Mouse (Mus musculus) C2C12 (cell line): Measurements from ENCODE around the gene Atp6v1g1.

Experiments
- CTCF ChIP-seq: IDR thresholded peaks from one replicate; pipeline ENCODE4 v1.5.1; 2011; ENCODE audit not compliant: control insufficient read depth, insufficient read depth, insufficient read length
- MYOG ChIP-seq: IDR thresholded peaks from one replicate; pipeline ENCODE4 v1.6.1; 2011; ENCODE audit not compliant: control insufficient read depth, insufficient read length; ENCODE audit errors: extremely low read depth

DNA sequence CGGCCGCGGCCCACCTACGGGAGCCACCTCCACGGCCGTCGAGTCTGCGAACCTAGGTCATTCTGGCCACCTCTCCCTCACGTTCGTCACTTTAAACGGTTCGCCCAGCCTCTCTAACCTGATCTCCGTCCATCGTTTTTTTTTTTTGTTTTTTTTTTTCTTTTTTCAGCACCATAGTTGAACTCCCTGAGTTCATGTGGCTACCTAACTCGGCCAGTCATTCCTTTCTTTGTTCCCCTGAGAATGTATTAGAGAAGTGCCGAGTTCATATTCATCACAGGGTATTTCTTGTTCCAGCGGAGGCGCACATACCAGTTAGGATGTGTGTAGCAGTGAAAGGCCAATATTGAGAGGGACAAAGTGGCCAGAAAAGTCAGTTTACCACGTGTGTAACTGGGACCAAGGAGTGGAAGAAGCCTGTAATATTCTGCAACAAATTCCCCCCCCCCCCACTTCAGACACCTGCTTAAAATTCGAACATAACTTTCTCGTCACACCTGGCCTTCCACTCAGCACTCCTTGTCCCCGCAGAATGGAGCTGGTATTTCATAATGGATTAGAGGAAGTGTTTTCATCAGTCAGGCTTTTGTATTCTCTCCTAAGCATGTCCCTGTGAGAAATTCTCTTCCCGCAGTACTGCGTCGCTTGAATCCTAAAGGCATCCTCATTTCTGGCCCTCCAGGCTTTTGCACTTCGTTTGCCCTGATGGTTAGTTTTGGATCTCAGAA, 823 bp downstream of the Atp6v1g1 start:
- no peak for TF ChIP-seq MYOG
- TF ChIP-seq CTCF, result no peak
